Mouse (Mus musculus) forebrain, embryonic 14.5 days (tissue): Measurements from ENCODE around the gene Rasal1. TPM values are rescaled to one million over a fixed set of nuclear protein-coding genes. Genes with fewer than 3 reads are reported as not detected.
A peak's percentile ranks its signal among the peaks of the same experiment; 100 is the strongest.

ENCODE experiments used
- ATAC-seq: fragments of 200-750 bp; cut with Nextera tagmentation; 2 replicates; pipeline ENCODE4 v1.8.0; 2017; ENCODE audit warnings: mild to moderate bottlenecking, moderate library complexity
- DNase-seq: peaks from one replicate; pipeline ENCODE4 v3.0.0-alpha.2; 2015; ENCODE audit warnings: low spot score
- H3K27ac ChIP-seq: fragments of 300-500 bp; sonication (generic); 2 replicates; pipeline ENCODE4 v1.5.1; 2014; ENCODE audit warnings: low read depth, mild to moderate bottlenecking, control low read depth, low read length, moderate library complexity
- H3K27me3 ChIP-seq: fragments of 300-500 bp; sonication (generic); replicated peaks from 2 replicates; pipeline ENCODE4 v1.6.1; 2014; ENCODE audit warnings: low read length, control low read depth, mixed read lengths; ENCODE audit not compliant: control insufficient read depth, insufficient read depth
- H3K36me3 ChIP-seq: fragments of 300-500 bp; sonication (generic); 2 replicates; pipeline ENCODE4 v1.6.1; 2014; ENCODE audit warnings: low read length, control low read depth; ENCODE audit not compliant: control insufficient read depth, insufficient read depth
- H3K4me1 ChIP-seq: fragments of 300-500 bp; sonication (generic); 2 replicates; pipeline ENCODE4 v1.6.1; 2014; ENCODE audit warnings: antibody characterized with exemption, low read length, control low read depth; ENCODE audit not compliant: control insufficient read depth, insufficient read depth
- H3K4me2 ChIP-seq: fragments of 300-500 bp; sonication (generic); 2 replicates; pipeline ENCODE4 v1.6.1; 2014; ENCODE audit warnings: mild to moderate bottlenecking, control low read depth, low read length
- H3K4me3 ChIP-seq: fragments of 300-500 bp; sonication (generic); 2 replicates; pipeline ENCODE4 v1.5.1; 2014; ENCODE audit warnings: low read depth, low read length, control low read depth
- H3K9ac ChIP-seq: fragments of 300-500 bp; sonication (generic); 2 replicates; pipeline ENCODE4 v1.6.1; 2014; ENCODE audit warnings: mild to moderate bottlenecking, low read length, control low read depth, moderate library complexity
- H3K9me3 ChIP-seq: fragments of 300-500 bp; sonication (generic); replicated peaks from 2 replicates; pipeline ENCODE4 v1.6.1; 2016; ENCODE audit warnings: low read length, control low read depth, mixed read lengths; ENCODE audit not compliant: control insufficient read depth
- WGBS: fragments of 180-500 bp; shearing (Covaris S2); extraction: QIAGEN DNeasy Blood & Tissue Kit; methylation state at CpG from one replicate; pipeline ENCODE4 v1.1.7; 2014; 5-methylcytosine and 5-hydroxymethylcytosine counted together
- polyA plus RNA-seq: library from polyadenylated mRNA; unstranded; fragments of >200 nt; fragmentation: Nextera tagmentation; extraction: Ambion mirVana; gene quantifications from 2 replicates; pipeline ENCODE4 v1.2.1, GENCODE M21; 2014

The Rasal1 gene
- polyA plus RNA-seq, 1 experiment from 2014 or later = 1.5 TPM

- peak overlapping the region; percentile 86 for H3K9ac ChIP-seq
- H3K4me3 ChIP-seq = peak overlapping the region; percentile 71
- 3% methylated on average over 40 of the region's 40 CpGs for WGBS
- H3K36me3 ChIP-seq = no peaks in the 10 kb centered on the region
- no peaks in the 10 kb centered on the region for H3K9me3 ChIP-seq
- peak overlapping the region; percentile 73 for H3K27ac ChIP-seq
- no peaks in the 10 kb centered on the region for H3K27me3 ChIP-seq
- ATAC-seq (peak; percentile 38), DNase-seq (peak; percentile 65)
- H3K4me2 ChIP-seq = peak overlapping the region; percentile 87
- peaks cover 31% of the 10 kb centered on the region for H3K4me1 ChIP-seq
Measured at GRCm38 (mm10) chr5:120710161-120710825, 61.7 kb downstream of the Rasal1 start.

GRCm38 (mm10) chr5:120710826-120711248 is 62.2 kb downstream of the Rasal1 start:
- Histone ChIP-seq H3K36me3 (no peaks in the 10 kb centered on the region), H3K4me2 (peak overlapping the region; percentile 87), H3K9ac (peak overlapping the region; percentile 86), H3K9me3 (no peaks in the 10 kb centered on the region), H3K4me3 (peak overlapping the region; percentile 71), H3K27ac (peak overlapping the region; percentile 73), H3K4me1 (peaks cover 31% of the 10 kb centered on the region), H3K27me3 (no peaks in the 10 kb centered on the region)
- DNase-seq (peak; percentile 40), ATAC-seq (peak; percentile 60)
- under 1% methylated on average over 33 of the region's 34 CpGs for WGBS

GRCm38 (mm10) chr5:120711416-120711815 is 62.8 kb downstream of the Rasal1 start:
- peak overlapping the region; percentile 73 for H3K27ac ChIP-seq
- H3K36me3 ChIP-seq = no peaks in the 10 kb centered on the region
- H3K4me1 ChIP-seq = peaks cover 28% of the 10 kb centered on the region
- ATAC-seq (peak; percentile 55), DNase-seq (peak; percentile 56)
- H3K27me3 ChIP-seq = no peaks in the 10 kb centered on the region
- H3K9ac ChIP-seq = peak overlapping the region; percentile 86
- H3K4me2 ChIP-seq = peak overlapping the region; percentile 87
- peak overlapping the region; percentile 71 for H3K4me3 ChIP-seq
- H3K9me3 ChIP-seq = no peaks in the 10 kb centered on the region
- WGBS = under 1% methylated on average over 39 of the region's 43 CpGs

GRCm38 (mm10) chr5:120711827-120712226 is 63.2 kb downstream of the Rasal1 start, which contains the start of gene Dtx1:
TSS of gene Dtx1 (minus strand) at chr5:120711927.
- Histone ChIP-seq H3K9ac (peak within 1 kb of the TSS; percentile 86), H3K4me1 (peaks cover 24% of the 10 kb centered on the region), H3K4me2 (peak within 1 kb of the TSS; percentile 87), H3K4me3 (peak within 1 kb of the TSS; percentile 71), H3K27me3 (no peaks in the 10 kb centered on the region), H3K36me3 (no peaks in the 10 kb centered on the region), H3K9me3 (no peaks in the 10 kb centered on the region), H3K27ac (peak within 1 kb of the TSS; percentile 73)
- ATAC-seq (no peak), DNase-seq (no peak)
- WGBS = 30% methylated on average over 3 of the region's 3 CpGs

GRCm38 (mm10) chr5:120712721-120713120 is 64.1 kb downstream of the Rasal1 start:
- Histone ChIP-seq H3K36me3 (no peaks in the 10 kb centered on the region), H3K4me2 (no peak overlapping the region), H3K4me1 (peaks cover 24% of the 10 kb centered on the region), H3K4me3 (no peak overlapping the region), H3K27me3 (no peaks in the 10 kb centered on the region), H3K27ac (no peak overlapping the region), H3K9me3 (no peaks in the 10 kb centered on the region), H3K9ac (no peak overlapping the region)
- 64% methylated on average over 8 of the region's 8 CpGs for WGBS
- no peak for DNase-seq
- no peak for ATAC-seq

- no peak overlapping the region for H3K27ac ChIP-seq
- H3K4me1 ChIP-seq = peaks cover 17% of the 10 kb centered on the region
- DNase-seq (peak; percentile 81), ATAC-seq (no peak)
- H3K9ac ChIP-seq = no peak overlapping the region
- no peaks in the 10 kb centered on the region for H3K9me3 ChIP-seq
- H3K4me3 ChIP-seq = no peak overlapping the region
- no peaks in the 10 kb centered on the region for H3K36me3 ChIP-seq
- 4% methylated on average over 16 of the region's 16 CpGs for WGBS
- no peak overlapping the region for H3K4me2 ChIP-seq
- no peaks in the 10 kb centered on the region for H3K27me3 ChIP-seq
Measured at GRCm38 (mm10) chr5:120714314-120714713, 65.7 kb downstream of the Rasal1 start.

- peaks cover 3% of the 10 kb centered on the region for H3K4me1 ChIP-seq
- no peak overlapping the region for H3K9ac ChIP-seq
- 63% methylated on average over 10 of the region's 10 CpGs for WGBS
- H3K36me3 ChIP-seq = no peaks in the 10 kb centered on the region
- DNase-seq (no peak), ATAC-seq (no peak)
- H3K27ac ChIP-seq = no peak overlapping the region
- no peak overlapping the region for H3K4me2 ChIP-seq
- H3K9me3 ChIP-seq = no peaks in the 10 kb centered on the region
- H3K4me3 ChIP-seq = no peak overlapping the region
- H3K27me3 ChIP-seq = no peaks in the 10 kb centered on the region
Measured at GRCm38 (mm10) chr5:120717136-120717535, 68.5 kb downstream of the Rasal1 start.

- peaks cover 3% of the 10 kb centered on the region for H3K4me1 ChIP-seq
- no peak overlapping the region for H3K27ac ChIP-seq
- no peaks in the 10 kb centered on the region for H3K36me3 ChIP-seq
- no peak overlapping the region for H3K9ac ChIP-seq
- no peaks in the 10 kb centered on the region for H3K27me3 ChIP-seq
- DNase-seq (no peak), ATAC-seq (no peak)
- WGBS = 54% methylated on average over 14 of the region's 15 CpGs
- no peak overlapping the region for H3K4me3 ChIP-seq
- no peak overlapping the region for H3K4me2 ChIP-seq
- no peaks in the 10 kb centered on the region for H3K9me3 ChIP-seq
Measured at GRCm38 (mm10) chr5:120718600-120719378, 70.2 kb downstream of the Rasal1 start.

- Histone ChIP-seq H3K4me3 (no peak overlapping the region), H3K9ac (no peak overlapping the region)
- 62% methylated on average over 7 of the region's 7 CpGs for WGBS
Measured at GRCm38 (mm10) chr5:120721005-120721404, 72.4 kb downstream of the Rasal1 start.

More at GRCm38 (mm10) chr5:120721005-120721404, 72.4 kb downstream of the Rasal1 start:
- H3K27ac ChIP-seq = no peak overlapping the region
- no peaks in the 10 kb centered on the region for H3K27me3 ChIP-seq
- H3K9me3 ChIP-seq = no peaks in the 10 kb centered on the region
- no peak for ATAC-seq
- H3K4me1 ChIP-seq = peaks cover 3% of the 10 kb centered on the region
- H3K36me3 ChIP-seq = no peaks in the 10 kb centered on the region
- H3K4me2 ChIP-seq = no peak overlapping the region
- no peak for DNase-seq
